ENCODE assay signal across 14 mouse cellular contexts in the genomic region with DNA sequence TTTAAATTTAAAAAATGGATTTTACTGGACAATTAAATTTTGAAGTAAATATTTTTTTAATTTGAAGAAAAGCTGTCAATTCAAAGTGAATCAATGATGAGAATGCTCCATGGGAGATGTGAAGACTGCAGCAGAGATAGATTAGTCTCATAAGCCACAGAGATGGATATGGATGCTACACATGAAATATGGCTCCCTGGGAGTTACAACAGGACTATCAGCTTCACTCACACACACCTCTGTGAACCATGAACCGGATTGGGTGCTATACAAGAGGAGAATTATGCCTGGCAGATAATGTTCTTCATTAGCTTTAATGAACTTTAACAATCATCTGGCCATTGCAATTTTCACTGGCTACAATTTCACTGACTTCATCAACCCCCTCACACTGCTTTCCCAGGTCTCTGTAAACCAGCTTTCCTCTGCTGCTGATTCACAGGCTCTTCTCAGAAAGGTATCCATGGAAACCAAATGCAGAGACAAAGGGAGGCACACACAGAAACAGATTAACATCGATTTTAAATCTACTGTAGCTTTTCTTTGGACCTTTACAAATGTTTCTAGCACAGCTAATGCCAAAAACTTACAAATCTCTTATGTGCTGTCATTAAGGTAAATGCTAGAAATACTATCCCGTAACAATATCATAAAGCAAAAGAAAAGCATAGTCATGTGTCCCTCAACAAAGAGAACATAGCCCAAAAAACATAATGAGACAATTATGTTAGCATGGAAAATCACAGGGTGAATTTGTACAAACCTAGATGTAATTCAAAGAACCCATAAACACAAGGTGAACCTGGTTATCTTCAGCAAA. TPM values are rescaled to one million over a fixed set of nuclear protein-coding genes. Genes with fewer than 3 reads are reported as not detected.
A peak's percentile ranks its signal among the peaks of the same experiment; 100 is the strongest.
DNase-seq lines count a peak whose midpoint lies in the region; ATAC-seq lines count a peak whose summit lies in the region.
"Had no signal": no experiment of that assay in that cellular context is flagged by ENCODE, and none has a peak within 500 bp of the region (broad histone marks: within the 10 kb centered on the region; RNA-seq: fewer than 3 reads in every experiment).

No protein-coding gene starts in this region.

- H3K9me3 ChIP-seq in hindbrain, embryonic 15.5 days, result no peaks in the 10 kb centered on the region
- H3K9me3 ChIP-seq in midbrain, embryonic 14.5 days (ENCODE audit: control insufficient read depth, low read length), result no peaks in the 10 kb centered on the region
- H3K9me3 ChIP-seq: limb, embryonic 12.5 days had no signal

- peak; percentile 24 for DNase-seq in Muller cell, postnatal 12 days (ENCODE audit: inconsistent ontology term)
- peak; percentile 3 for DNase-seq in embryo, embryonic 9.5 days (ENCODE audit: extremely low spot score)
- peak; percentile 86 for DNase-seq in midbrain, embryonic 14.5 days
- no peak for DNase-seq in kidney, postnatal 36 days
- no peak for DNase-seq in heart, adult 18-20 months
- DNase-seq: adrenal gland, adult 2 months; cerebellum, postnatal 25 days; gastrocnemius, postnatal 36 days; lung, postnatal 4 days; thymus, postnatal 36 days had no signal

- ATAC-seq in hindbrain, embryonic 15.5 days (ENCODE audit: low FRiP score, low read depth), result peak; percentile 93
- ATAC-seq in midbrain, embryonic 14.5 days (ENCODE audit: low FRiP score, low TSS enrichment), result peak; percentile 86
- no peak for ATAC-seq in megakaryocyte, adult 5-6 weeks (ENCODE audit: poor library complexity, severe bottlenecking)
- ATAC-seq in CD4-positive, CD25-positive, alpha-beta regulatory T cell, adult 4 months, result no peak

- no peaks in the 10 kb centered on the region for H3K27me3 ChIP-seq in hindbrain, embryonic 15.5 days
- no peaks in the 10 kb centered on the region for H3K27me3 ChIP-seq in midbrain, embryonic 14.5 days (ENCODE audit: control insufficient read depth, insufficient read depth, low read length)
- H3K27me3 ChIP-seq: limb, embryonic 12.5 days had no signal

- peaks cover 14% of the 10 kb centered on the region for H3K4me1 ChIP-seq in hindbrain, embryonic 15.5 days (replicated peaks)
- H3K4me1 ChIP-seq in midbrain, embryonic 14.5 days (ENCODE audit: control insufficient read depth, insufficient read depth, low read length), result peaks cover 10% of the 10 kb centered on the region; the same call in 1 of the 2 replicates
- H3K4me1 ChIP-seq: limb, embryonic 12.5 days had no signal

- H3K4me2 ChIP-seq in hindbrain, embryonic 15.5 days, result peak overlapping the region; percentile 24; the same call in 1 of the 2 replicates
- peak overlapping the region; percentile 35 for H3K4me2 ChIP-seq in midbrain, embryonic 14.5 days (ENCODE audit: low read length)
- H3K4me2 ChIP-seq: limb, embryonic 12.5 days had no signal

- no peak overlapping the region for H3K4me3 ChIP-seq in hindbrain, embryonic 15.5 days
- H3K4me3 ChIP-seq in midbrain, embryonic 14.5 days (replicated peaks; ENCODE audit: low read depth, low read length), result no peak overlapping the region
- H3K4me3 ChIP-seq: limb, embryonic 12.5 days had no signal

- no peak overlapping the region for H3K9ac ChIP-seq in hindbrain, embryonic 15.5 days
- H3K9ac ChIP-seq in midbrain, embryonic 14.5 days (replicated peaks; ENCODE audit: low read length), result no peak overlapping the region; the same call in 1 of the 2 replicates
- H3K9ac ChIP-seq: limb, embryonic 12.5 days had no signal

- H3K36me3 ChIP-seq in hindbrain, embryonic 15.5 days, result no peaks in the 10 kb centered on the region
- no peaks in the 10 kb centered on the region for H3K36me3 ChIP-seq in midbrain, embryonic 14.5 days (ENCODE audit: control insufficient read depth, insufficient read depth, low read length)
- H3K36me3 ChIP-seq: limb, embryonic 12.5 days had no signal

- WGBS in hindbrain, embryonic 15.5 days, result 19% methylated on average over 3 of the region's 3 CpGs
- 18% methylated on average over 3 of the region's 3 CpGs for WGBS in midbrain, embryonic 14.5 days

- peak overlapping the region; percentile 85 for H3K27ac ChIP-seq in hindbrain, embryonic 15.5 days (replicated peaks)
- H3K27ac ChIP-seq in midbrain, embryonic 14.5 days (replicated peaks; ENCODE audit: low read depth, low read length), result peak overlapping the region; percentile 90
- H3K27ac ChIP-seq: limb, embryonic 12.5 days had no signal

RNA-seq across cellular contexts. Expression of a gene that starts 3.9 kb away (rescaled TPM):
- polyA plus RNA-seq in hindbrain, embryonic 15.5 days (2015; fragmentation: Nextera tagmentation; extraction: Ambion mirVana), result not detected in 2 replicates
- not detected in 2 replicates for polyA plus RNA-seq in midbrain, embryonic 14.5 days (2014; fragmentation: Nextera tagmentation; extraction: Ambion mirVana)
- not detected in 2 replicates for total RNA-seq in megakaryocyte, adult 5-6 weeks (2015)
- total RNA-seq in megakaryocyte, adult 5-6 weeks (2017), result not detected in 2 replicates
- total RNA-seq in heart, adult 18-20 months (2021), result not detected
- not detected for polyA plus RNA-seq in CD4-positive, CD25-positive, alpha-beta regulatory T cell, adult 4 months (2017; shearing (Covaris generic))
- total RNA-seq: adrenal gland, adult 2 months; gastrocnemius, postnatal 36 days had no signal
- polyA plus RNA-seq: adrenal gland, adult 2 months; limb, embryonic 12.5 days had no signal

RNA-seq across cellular contexts. Expression of a gene that starts 17.6 kb away (rescaled TPM):
- not detected in 2 replicates for polyA plus RNA-seq in hindbrain, embryonic 15.5 days (2015; fragmentation: Nextera tagmentation; extraction: Ambion mirVana)
- not detected in 2 replicates for polyA plus RNA-seq in midbrain, embryonic 14.5 days (2014; fragmentation: Nextera tagmentation; extraction: Ambion mirVana)
- not detected in 2 replicates for total RNA-seq in megakaryocyte, adult 5-6 weeks (2015)
- not detected in 2 replicates for total RNA-seq in megakaryocyte, adult 5-6 weeks (2017)
- total RNA-seq in heart, adult 18-20 months (2021), result not detected
- not detected for polyA plus RNA-seq in CD4-positive, CD25-positive, alpha-beta regulatory T cell, adult 4 months (2017; shearing (Covaris generic))
- total RNA-seq: adrenal gland, adult 2 months; gastrocnemius, postnatal 36 days had no signal
- polyA plus RNA-seq: adrenal gland, adult 2 months; limb, embryonic 12.5 days had no signal

RNA-seq across cellular contexts. Expression of a gene that starts 42.1 kb away (rescaled TPM):
- polyA plus RNA-seq in hindbrain, embryonic 15.5 days (2015; fragmentation: Nextera tagmentation; extraction: Ambion mirVana), result not detected in 2 replicates
- not detected in 2 replicates for polyA plus RNA-seq in midbrain, embryonic 14.5 days (2014; fragmentation: Nextera tagmentation; extraction: Ambion mirVana)
- total RNA-seq in megakaryocyte, adult 5-6 weeks (2015), result not detected in 2 replicates
- total RNA-seq in megakaryocyte, adult 5-6 weeks (2017), result not detected in 2 replicates
- total RNA-seq in heart, adult 18-20 months (2021), result not detected
- not detected for polyA plus RNA-seq in CD4-positive, CD25-positive, alpha-beta regulatory T cell, adult 4 months (2017; shearing (Covaris generic))
- total RNA-seq: adrenal gland, adult 2 months; gastrocnemius, postnatal 36 days had no signal
- polyA plus RNA-seq: adrenal gland, adult 2 months; limb, embryonic 12.5 days had no signal

RNA-seq across cellular contexts. Expression of a gene that starts 46.5 kb away (rescaled TPM):
- polyA plus RNA-seq in hindbrain, embryonic 15.5 days (2015; fragmentation: Nextera tagmentation; extraction: Ambion mirVana), result 158 and 162 TPM in 2 replicates
- 127 and 131 TPM in 2 replicates for polyA plus RNA-seq in midbrain, embryonic 14.5 days (2014; fragmentation: Nextera tagmentation; extraction: Ambion mirVana)
- 0.14 and 0.74 TPM in 2 replicates for total RNA-seq in megakaryocyte, adult 5-6 weeks (2015)
- total RNA-seq in megakaryocyte, adult 5-6 weeks (2017), result 0.11 and 0.37 TPM in 2 replicates
- under 1 TPM; 0.13 to 0.22 TPM for total RNA-seq in heart, adult 18-20 months (2021)
- polyA plus RNA-seq in CD4-positive, CD25-positive, alpha-beta regulatory T cell, adult 4 months (2017; shearing (Covaris generic)), result not detected

RNA-seq across cellular contexts. Expression of a gene that starts 52.7 kb away (rescaled TPM):
- polyA plus RNA-seq in hindbrain, embryonic 15.5 days (2015; fragmentation: Nextera tagmentation; extraction: Ambion mirVana), result not detected in 2 replicates
- polyA plus RNA-seq in midbrain, embryonic 14.5 days (2014; fragmentation: Nextera tagmentation; extraction: Ambion mirVana), result not detected in 2 replicates
- total RNA-seq in megakaryocyte, adult 5-6 weeks (2015), result not detected in 2 replicates
- total RNA-seq in megakaryocyte, adult 5-6 weeks (2017), result not detected in 2 replicates
- not detected for total RNA-seq in heart, adult 18-20 months (2021)
- not detected for polyA plus RNA-seq in CD4-positive, CD25-positive, alpha-beta regulatory T cell, adult 4 months (2017; shearing (Covaris generic))
- total RNA-seq: adrenal gland, adult 2 months; gastrocnemius, postnatal 36 days had no signal
- polyA plus RNA-seq: adrenal gland, adult 2 months; limb, embryonic 12.5 days had no signal

Comparison
In these comparisons a context has a peak if more than half of its experiments do, and no peak if none do; other contexts are left out.
1. DNase-seq: peak in Muller cell, postnatal 12 days (single experiment), embryo, embryonic 9.5 days (single experiment) and midbrain, embryonic 14.5 days (single experiment); none in kidney, postnatal 36 days (0 of 2) and heart, adult 18-20 months (0 of 2).
2. ATAC-seq: peak in hindbrain, embryonic 15.5 days (single experiment) and midbrain, embryonic 14.5 days (single experiment); none in megakaryocyte, adult 5-6 weeks (single experiment) and CD4-positive, CD25-positive, alpha-beta regulatory T cell, adult 4 months (single experiment).